Mouse (Mus musculus) kidney, adult 2 months (tissue): Measurements from ENCODE around the gene Pfdn4.
A peak's percentile ranks its signal among the peaks of the same experiment; 100 is the strongest.

Experiments used
- CTCF ChIP-seq: fragments of 200-500 bp; conservative IDR thresholded peaks from 2 replicates; pipeline ENCODE4 v1.5.1; 2011; ENCODE audit warnings: low read depth, mild to moderate bottlenecking, control low read depth, low read length, moderate library complexity, mixed read lengths; ENCODE audit not compliant: insufficient read depth, insufficient read length
- POLR2A ChIP-seq: fragments of 200-500 bp; IDR thresholded peaks from one replicate; pipeline ENCODE4 v1.6.1; 2011; ENCODE audit warnings: low read depth, low read length, control low read depth

DNA sequence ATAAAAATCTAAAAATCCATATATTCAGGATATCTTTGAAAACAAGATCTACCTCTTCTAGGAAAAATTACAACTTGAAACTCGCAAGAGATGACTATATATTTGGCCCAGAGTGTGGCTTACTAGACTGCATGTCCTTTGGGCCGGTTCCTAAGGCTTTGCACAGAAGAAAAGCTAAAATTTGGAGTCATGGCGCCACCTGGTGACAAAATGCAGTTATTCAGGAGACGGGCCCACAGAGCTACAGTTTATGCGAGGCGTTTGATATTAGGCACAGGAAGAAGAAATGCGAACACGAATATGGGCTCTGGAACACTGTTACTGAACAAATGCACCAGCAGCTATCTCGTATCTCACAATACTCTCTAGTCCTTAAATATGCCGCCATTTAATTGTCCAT is 11.5 kb downstream of the Pfdn4 start:
- TF ChIP-seq POLR2A, result no peak
- peak; percentile 88 for TF ChIP-seq CTCF
